Mouse (Mus musculus) gastrocnemius, postnatal 10 days (tissue): ENCODE results near the gene Mrpl35. TPM values are rescaled to one million over a fixed set of nuclear protein-coding genes. Genes with fewer than 3 reads are reported as not detected.

Experiments used
- DNase-seq: peaks from one replicate; pipeline ENCODE4 v3.0.0; 2021; ENCODE audit warnings: mixed read lengths
- total RNA-seq, 2 experiments: library from RNA; stranded (reverse); gene quantifications; 2 replicates each; pipeline ENCODE4 v1.2.3; 2021

Gene Mrpl35
- total RNA-seq, 2 experiments from 2014 or later, result 28.5 to 29.8 TPM

DNA sequence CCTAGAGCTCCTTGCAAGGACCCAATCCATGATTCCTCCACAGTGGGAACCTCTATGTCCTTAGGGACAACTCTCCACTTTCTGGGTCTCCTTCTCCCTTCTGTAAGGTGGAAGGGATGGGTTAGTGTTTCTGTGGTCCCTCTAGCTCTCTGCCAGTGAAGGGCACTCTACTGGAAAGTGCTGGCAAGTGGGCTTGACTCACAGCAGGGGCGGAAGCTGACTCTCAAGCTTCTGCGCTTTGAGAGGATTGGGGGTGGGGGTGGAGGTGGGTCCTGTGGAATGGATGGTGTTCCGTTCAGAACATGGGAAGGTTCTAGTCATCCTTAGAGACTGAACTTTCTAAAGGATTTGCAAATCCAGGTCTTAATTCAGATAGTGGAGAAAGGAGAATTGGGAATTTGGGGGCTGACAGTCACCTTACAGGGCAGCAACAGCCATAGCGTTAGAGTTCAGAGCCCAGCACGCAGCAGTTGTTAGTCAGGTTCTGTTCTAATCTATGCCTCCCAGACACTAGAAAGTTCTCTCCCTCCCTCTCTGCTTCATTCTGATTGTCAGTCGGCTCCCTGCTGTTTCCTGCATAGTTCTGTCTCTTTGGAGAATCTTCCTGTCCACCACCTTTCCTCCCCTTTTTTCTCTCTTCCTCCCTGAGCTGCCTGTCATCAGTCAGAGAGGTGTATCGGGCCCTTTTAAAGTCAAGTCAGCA, 25.6 kb downstream of the Mrpl35 start:
- no peak for DNase-seq

DNA sequence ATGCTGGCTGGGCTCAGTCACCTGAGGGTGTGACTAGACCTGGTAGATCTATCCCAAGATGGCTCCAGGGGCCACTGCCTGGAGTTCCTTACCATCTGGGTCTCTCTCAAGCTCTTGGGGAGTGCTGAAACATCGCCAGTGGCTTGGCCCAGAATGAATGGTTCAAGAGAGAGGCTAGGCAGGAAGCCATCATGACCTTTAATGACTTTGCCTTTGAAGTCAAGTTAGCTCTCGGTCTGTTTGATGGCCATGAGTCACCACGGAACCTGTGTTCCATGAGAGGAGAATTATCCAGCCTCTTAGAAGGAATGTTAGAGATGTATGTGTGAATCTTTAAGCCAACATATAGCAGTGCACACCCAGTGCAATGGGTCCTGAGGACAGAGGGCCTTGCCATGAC, 27.4 kb downstream of the Mrpl35 start:
- no peak for DNase-seq

DNA sequence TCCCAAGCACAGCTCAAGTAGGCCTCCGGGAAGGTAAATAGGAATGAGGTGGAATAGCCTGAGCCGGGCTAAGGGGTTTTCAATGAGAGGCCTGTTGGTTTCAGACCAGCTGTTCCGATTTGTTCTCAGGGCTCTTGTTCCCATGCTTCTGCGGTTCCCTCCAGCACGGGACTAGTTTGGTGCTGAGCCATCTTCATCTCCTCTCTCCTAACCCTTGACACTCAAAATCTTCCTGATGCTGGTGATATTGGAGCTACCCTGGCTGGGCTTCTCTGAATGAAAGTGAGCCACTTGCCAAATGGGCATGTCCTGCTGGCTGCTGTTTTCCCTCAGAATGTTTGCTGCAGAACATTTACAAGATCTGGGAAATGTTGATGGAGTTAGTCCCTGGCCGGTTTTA, 35.0 kb downstream of the Mrpl35 start:
- DNase-seq, result no peak

DNA sequence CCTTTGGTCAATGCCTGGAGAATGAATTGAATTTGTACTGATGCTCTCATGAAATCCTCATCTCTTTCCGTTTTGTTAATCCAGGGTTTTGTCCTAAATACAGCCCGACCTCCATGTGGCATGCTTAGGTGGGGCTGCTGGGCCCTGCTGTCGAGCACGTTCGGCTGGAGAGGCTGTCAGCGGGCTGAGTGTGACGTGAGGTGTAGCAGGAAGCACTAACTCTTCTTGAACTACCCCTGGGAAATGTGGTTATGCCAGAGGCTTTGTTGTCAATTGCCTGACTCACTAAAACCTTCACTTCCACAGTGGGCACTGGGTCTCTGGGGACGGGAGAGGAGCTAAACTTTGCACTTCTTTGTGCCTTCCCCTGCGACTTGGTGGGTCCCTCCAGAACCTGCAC, 38.4 kb downstream of the Mrpl35 start:
- no peak for DNase-seq

DNA sequence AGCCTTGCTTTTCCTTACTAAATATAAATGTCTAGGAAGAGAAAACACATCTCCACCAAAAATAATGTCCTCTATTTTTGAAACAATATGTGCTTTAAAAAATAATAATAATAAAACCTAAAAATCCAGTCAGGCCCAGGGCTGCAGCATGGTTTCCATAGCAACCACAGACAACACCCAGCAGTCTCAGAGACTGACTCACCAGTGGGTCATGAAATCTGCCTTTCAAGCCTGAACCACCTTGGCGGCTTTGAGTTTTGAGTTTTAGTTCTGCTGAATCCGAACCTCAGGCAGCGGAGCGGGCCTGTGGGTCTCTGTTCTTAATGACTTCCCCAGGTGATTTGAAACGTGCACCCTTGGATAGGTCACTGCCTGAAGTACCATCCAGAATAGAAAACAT, 43.6 kb downstream of the Mrpl35 start:
- no peak for DNase-seq

DNA sequence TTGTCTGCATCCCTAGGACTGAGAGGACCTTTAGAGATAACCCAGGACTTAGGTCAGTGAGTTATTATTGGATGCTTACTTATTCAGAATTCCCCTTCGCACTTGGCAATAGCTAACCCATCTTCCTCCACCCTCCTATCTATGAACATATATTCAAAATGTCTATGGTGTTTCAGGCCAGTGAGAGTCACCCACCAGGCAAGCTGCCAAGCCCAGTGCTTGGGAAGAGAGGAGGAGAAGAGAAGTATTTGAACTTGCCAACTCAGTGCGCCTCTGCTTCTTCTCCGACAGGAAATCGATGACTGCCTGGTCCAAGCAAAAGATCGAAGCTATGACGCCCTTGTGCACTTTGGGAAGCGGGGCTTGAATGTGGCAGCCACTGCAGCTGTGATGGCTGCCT, 46.3 kb downstream of the Mrpl35 start:
- DNase-seq, result no peak

DNA sequence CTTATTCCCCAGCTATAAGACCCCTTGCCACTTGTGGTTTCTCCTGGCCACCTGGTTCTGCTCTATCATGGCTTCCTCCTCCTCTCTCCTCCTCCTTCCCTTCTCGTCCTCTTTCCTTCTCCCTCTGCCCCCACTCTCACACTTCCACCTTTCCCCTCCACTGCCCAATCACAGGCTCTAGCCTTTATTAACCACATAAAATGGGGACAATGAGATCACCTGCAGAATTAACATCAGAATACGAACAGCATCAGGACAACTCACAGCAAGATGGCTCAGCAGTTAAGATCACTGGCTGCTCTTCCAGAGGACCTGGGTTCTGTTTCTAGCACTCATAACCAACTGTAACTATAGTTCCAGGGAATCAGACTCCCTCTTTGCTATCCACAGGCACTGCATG, 46.9 kb downstream of the Mrpl35 start:
- DNase-seq, result no peak

DNA sequence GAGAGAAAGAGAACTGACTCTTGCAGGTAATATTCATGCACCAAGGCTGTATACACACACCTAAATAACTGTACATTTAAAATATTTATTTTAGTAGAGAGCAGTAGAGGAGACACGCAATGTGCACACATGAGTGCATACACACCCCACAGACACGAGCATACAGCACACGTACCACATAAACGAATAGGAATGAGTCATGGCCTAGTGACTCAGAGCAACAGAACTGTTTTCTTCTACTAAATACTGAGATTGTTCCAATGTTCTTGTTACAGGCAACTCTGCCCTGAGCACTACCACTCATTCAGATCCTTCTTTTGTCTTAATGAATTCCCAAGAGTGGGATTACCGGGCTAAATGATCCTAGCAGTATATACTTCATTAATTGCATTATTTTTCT, 48.8 kb downstream of the Mrpl35 start:
- DNase-seq, result no peak

DNA sequence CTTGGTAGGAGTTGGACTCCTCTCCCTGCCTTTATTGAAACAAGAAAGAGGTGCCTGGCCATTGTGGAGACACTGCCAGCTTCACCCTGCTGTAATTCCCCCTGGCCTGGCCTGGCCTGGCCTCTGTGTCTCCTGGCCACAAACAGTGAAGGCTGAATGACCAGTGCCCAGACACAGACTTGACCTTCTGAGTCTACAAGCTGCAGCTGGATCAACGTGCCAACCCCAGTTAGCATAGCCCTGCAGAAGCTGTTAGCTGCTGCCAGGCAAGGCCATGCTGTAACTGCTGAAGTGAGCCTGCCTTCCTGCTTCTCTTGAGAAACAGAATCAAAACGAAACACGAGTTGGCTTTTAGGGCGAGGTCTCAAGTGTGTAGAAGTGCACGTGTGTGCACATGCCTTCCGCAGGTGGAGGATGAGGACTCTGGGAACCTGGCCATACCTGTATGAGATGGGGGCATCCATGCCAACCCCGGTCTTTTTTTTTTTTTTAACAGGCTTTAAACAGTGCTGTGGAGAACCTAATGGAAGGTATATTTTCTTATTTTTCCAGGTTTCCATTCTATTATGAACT, 54.0 kb downstream of the Mrpl35 start:
- no peak for DNase-seq

DNA sequence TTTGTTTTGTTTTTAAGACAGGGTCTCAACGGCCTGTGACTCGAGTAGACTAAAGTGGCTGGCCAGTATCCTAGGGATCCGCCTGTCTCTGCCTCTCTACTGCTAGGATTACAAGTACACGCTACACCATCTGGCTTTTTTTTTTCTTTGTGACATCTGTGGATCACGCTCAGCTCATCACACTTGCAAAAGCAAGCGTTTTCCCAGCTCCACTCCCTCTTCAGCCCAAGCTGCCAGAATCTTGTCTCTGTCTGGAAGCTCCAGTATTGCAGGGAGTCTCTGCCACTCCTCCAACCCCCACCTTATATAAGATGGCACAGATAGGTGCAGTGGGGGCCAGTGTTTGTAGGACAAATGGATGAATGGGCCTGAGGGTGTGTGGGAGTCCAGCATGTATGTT, 54.6 kb downstream of the Mrpl35 start:
- DNase-seq, result no peak

DNA sequence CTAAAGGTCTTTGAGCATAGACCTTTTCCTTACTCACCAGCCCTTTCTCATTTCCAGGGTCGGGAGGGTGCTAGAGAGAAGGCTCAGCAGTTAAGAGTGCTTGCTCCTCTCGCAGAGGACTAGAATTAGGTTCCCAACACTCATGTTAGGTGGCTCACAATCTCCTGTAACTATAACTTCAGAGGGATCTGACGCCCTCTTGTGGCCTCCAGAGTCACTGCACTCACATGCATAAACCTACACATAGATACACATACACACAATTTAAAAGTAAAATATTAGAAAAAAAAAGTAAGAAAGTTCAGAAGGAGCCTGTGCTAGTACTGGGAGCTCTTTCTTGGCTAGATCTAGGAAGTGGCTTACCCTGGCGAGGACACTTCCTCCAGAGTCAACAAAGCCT, 55.5 kb downstream of the Mrpl35 start:
- DNase-seq, result no peak

DNA sequence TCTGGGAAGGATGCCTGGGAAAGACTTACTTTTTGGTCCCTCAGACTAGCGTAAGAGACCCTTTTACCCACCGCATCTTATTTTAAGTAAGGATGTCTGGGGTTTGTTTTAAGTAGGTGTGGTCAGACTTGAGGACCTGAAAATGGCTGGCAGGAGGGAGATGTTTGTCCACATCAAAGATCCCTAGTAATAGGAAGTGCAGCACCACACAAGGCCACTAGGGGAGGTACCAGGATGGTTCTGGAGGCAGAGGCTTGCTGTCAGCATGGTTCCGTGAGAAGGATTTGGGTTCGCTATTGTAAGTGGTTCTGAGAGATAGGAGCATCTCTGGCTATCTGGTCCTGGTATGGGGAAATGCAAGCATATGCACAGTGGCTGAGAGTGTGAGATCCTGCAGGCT, 55.9 kb downstream of the Mrpl35 start:
- DNase-seq, result no peak

DNA sequence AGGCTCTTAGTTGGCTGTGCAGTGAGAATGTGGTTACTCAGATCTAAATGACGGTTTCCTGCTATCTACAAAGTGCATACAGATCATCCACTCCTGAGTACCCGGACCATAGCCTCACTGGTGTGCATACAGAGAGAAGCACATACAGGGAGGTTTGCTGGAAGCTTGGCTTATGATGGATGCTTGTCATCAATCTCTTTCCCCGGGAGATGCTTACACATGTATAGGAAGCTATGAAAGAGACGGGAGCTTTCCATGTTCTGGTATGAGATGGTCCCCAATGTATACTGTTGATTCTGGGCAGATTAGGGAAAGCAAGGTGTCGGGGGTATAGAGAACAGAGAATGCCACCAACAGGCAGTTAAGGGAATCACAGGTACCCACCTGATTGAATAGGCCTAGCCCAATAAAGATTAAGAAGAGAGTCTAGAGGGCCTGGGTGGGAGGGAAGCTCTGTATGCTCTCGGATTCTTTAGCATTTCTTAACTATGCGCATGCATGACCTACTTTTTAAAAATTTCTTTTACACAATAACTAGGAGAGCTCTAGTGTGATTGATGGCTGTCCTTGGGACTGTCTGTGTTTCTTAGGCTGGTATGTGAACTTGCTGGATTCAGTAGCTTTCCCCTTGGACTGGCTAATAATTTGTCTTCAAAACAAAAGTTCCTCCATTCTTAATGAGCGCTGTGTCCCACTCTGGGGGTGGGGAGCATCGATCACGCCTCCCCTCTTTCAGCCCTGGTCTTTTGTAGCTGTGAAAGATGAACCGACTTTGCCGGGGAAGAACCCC, 56.7 kb downstream of the Mrpl35 start:
- no peak for DNase-seq

DNA sequence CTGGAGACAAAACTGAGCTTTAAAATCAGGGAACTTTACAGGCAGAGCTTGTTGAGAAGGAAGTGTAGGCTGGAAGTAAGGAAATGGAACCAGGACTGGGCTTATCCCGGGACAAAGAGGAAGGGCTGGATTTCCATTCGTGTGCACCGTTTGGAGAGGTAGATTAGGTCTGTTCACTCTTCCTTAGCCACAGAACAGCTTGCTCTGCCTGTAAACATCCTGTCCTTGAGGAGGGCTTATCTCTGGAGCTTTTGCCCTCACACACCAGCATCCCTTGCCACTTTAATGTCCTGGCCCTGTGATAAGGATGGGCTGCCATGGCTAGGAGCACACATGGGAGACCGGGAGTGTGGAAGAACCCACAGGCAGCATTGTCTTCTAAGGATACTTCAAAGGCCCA, 59.0 kb downstream of the Mrpl35 start:
- DNase-seq, result no peak

Other genes starting within 250 kb of the Mrpl35 start
- 10 to 100 TPM; 20.5 to 23.9 TPM for gene Kdm3a, start 194.0 kb downstream of the Mrpl35 start, total RNA-seq
- 100 to 1,000 TPM; 104 to 111 TPM for gene Reep1, start 119.4 kb downstream of the Mrpl35 start, total RNA-seq
- gene Immt, start 4.4 kb upstream of the Mrpl35 start, total RNA-seq, result 100 to 1,000 TPM; 203 to 246 TPM
- 10 to 100 TPM; 71.1 to 76.2 TPM for gene Ptcd3, start 81.8 kb upstream of the Mrpl35 start, total RNA-seq
- gene Polr1a, start 82.1 kb upstream of the Mrpl35 start, total RNA-seq, result 10 to 100 TPM; 32.8 to 35.7 TPM